Mouse (Mus musculus) large intestine, adult 2 months (tissue): ENCODE measurements around the gene Cldn4. TPM values are rescaled to one million over a fixed set of nuclear protein-coding genes. Genes with fewer than 3 reads are reported as not detected.

Experiments
- DNase-seq: peaks from one replicate; pipeline ENCODE4 v3.0.0-alpha.2; 2012; ENCODE audit warnings: low read depth, low spot score
- WGBS: fragments of 180-500 bp; shearing (Covaris S2); methylation state at CpG from one replicate; pipeline ENCODE4 v1.1.7; 2018; 5-methylcytosine and 5-hydroxymethylcytosine counted together
- polyA plus RNA-seq: library from polyadenylated mRNA; depleted of rRNA; stranded (reverse); fragments of >200 nt; gene quantifications from 2 replicates; pipeline ENCODE4 v1.2.3, GENCODE M21; 2012; rRNA removed

Gene Cldn4
- 111 and 235 TPM in 2 replicates for polyA plus RNA-seq

GRCm38 (mm10) chr5:134946857-134947255 is at the start of gene Cldn4:
Gene Cldn4 (minus strand): TSS chr5:134946934.
- 19% methylated on average over 11 of the region's 11 CpGs for WGBS

DNA sequence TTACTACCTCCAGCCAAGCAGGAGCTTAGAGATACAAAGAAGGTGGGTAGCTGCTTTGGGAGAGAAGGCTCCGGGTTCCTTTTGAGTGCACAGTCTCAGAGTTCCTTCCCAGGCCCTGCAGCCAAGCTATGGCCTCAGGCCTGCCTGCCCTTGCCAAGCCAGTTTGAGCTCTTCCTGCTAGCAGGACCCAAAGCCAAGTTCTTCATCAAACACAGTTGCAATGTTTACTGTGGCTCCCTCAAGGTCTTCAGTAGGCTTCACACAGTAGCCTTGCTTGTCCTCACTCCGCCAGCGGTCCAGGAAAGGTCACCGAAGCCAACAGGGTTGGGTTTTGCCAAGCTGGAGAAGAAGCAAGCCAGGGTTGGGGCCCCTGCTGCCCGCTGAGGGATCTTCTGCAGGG is 45.8 kb upstream of the Cldn4 start:
- WGBS: 45% methylated on average over 5 of the region's 5 CpGs

More at GRCm38 (mm10) chr5:134946857-134947255, at the start of gene Cldn4:
- DNase-seq: no peak

GRCm38 (mm10) chr5:134989741-134990140 is 43.0 kb upstream of the Cldn4 start:
- 17% methylated on average over 6 of the region's 6 CpGs for WGBS
- no peak for DNase-seq

More for the DNA sequence above, 45.8 kb upstream of the Cldn4 start:
- no peak for DNase-seq

DNA sequence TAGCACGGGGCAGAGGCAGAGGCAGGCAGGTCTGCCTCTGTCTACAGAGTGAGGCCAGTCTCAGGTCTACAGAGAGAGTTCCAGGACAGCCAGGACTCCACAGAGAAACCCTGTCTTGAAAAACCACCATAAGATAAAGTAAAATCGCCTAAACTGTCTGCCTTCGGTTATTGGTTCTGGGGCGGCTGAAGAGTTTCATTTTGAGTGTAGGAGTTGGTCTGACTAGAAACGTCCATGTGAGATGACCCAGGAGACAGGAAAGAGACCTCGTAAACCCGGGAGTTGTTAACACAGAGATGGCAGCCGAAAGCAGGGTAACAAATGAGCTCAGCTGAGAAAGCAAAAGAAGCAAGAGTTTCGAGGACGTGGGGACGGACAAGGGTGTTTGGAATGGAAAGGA is 42.4 kb upstream of the Cldn4 start:
- DNase-seq: no peak
- WGBS: 14% methylated on average over 11 of the region's 11 CpGs

GRCm38 (mm10) chr5:134986298-134987268 is 39.8 kb upstream of the Cldn4 start:
- DNase-seq: no peak
- whole genome bisulfite sequencing: 4% methylated on average over 79 of the region's 79 CpGs

DNA sequence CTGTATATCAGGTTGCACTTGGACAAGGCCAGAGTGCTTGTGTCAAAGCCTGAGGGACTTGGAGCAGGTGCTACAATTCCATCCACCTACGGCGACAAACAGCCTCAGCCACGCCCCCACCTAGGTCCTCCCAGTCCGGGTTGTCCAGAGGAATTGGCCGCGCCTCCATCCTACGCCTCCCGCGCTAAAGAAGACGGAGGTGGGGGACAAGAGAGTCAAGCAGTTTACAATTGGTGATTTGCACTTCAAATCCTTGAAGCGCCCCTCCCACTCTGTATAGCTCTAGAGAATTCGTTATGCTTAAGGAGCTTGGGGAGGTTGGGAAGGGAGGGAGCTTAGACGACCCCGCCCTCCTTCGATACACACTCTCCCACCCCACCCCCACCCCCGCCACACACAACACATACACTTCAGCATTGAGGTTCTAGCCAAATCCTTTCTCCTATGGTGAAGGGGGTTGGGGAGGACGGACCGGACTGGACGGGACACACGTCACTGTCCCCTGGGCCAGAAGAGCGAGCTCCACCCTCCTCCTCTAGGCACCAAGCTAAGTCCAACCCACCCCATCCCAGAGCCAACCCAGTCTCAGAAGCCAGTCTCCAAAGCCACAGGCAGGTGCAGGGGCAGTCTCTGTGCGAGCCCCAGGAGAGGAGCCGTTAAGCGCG is 39.0 kb upstream of the Cldn4 start, which contains the start of gene Cldn3:
Gene Cldn3 (plus strand): TSS at position 582 of the 665 bp plus-strand sequence.
- 2% methylated on average over 25 of the region's 25 CpGs for WGBS
- peak; percentile 92 for DNase-seq

- no peak for DNase-seq
These were observed 37.0 kb upstream of the Cldn4 start for GRCm38 (mm10) chr5:134983771-134984170.

DNA sequence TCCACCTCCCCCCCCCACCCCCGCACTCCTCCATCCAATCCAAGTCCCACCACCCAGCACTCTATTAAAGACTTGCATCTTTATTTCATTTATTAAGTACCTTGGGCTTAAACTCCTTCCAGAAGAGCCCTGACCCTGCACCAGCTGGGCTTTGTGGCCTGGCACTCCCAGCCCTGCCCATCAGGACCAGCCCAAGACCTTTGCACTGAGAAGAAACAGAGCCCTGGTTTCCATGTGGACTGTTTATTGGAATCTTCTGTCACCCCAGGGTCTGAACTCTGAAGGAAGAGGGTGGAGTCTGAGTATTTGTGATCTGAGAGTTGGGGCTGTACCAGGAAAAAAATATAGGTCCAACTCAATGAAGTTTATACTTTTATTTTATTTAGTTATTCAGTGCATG is 36.4 kb upstream of the Cldn4 start:
- DNase-seq: no peak
- 24% methylated on average over 1 of the region's 1 CpGs for WGBS

More at GRCm38 (mm10) chr5:134983771-134984170, 37.0 kb upstream of the Cldn4 start:
- WGBS: 25% methylated on average over 3 of the region's 3 CpGs

GRCm38 (mm10) chr5:134981149-134981548 is 34.4 kb upstream of the Cldn4 start:
- DNase-seq: peak; percentile 89
- 20% methylated on average over 10 of the region's 10 CpGs for WGBS

DNA sequence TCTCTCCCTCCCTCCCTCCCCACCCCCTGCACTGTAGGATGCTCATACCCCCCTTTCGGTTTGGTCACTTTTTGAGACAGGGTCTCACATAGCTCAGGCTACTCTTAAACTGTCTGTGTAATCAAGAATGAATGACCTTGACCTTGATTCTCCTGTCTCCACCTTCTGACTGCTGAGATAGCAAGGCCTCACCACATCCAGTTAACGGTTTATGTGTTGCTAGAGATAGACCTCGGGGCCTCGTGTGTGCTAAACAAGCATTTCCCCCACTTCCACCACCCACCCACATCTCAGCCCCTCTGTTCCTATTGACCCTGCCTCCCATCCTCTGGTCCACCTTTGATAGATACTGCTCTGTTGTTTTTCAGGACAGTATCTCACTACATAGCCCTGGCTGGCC is 31.1 kb upstream of the Cldn4 start:
- 69% methylated on average over 4 of the region's 4 CpGs for WGBS

DNA sequence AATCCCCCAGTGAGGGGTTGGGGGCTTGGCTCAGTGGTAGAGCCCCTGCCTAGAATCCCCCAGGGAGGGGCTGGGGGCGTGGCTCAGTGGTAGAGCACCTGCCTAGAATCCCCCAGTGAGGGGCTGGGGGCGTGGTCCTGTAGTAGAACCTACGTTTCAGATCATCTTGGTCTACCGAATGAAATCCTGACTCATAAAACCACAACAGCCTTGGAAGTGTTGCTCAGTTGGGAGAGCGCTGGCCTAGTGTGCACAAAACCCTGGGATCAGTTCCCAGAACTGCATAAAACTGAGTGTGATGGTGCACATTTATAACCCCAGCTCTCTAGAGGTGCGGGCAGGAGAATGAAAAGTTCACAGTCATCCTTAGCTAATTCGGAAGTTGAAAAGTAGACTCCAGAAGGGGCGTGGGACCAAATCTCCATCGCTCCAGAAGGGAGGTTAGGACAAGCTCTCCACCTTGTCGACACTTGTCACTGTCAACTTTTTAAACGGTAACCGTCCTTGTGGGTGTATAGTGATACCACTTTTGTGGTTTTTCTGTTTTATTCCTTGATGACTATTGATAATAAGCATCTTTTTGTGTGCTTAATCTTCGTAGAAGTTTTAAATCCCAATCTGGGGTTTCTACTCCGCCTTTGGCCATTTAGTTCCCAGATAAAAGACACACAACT is 30.0 kb upstream of the Cldn4 start:
- DNase-seq: no peak
- WGBS: 77% methylated on average over 14 of the region's 14 CpGs

More for the DNA sequence above, 31.1 kb upstream of the Cldn4 start:
- DNase-seq: no peak

DNA sequence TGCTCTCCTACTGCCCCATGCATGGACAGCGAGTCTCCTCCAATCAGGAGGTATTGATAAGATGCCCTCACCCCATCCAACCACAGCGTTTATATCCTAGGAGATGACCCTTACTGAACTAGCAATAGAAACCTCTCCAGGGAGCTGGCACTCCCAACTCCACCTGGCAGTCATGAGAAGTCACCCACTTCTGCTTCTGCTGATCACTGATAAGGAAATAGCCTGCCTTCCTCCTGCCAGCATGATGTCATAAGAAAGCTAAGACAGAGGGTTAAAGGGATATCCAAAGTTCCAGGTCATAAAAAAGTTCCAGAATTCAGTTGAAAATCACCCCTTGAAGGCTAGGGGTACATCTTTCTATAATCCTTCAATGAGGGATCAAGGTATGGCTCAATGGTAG is 29.4 kb upstream of the Cldn4 start:
- 30% methylated on average over 2 of the region's 2 CpGs for WGBS
- DNase-seq: no peak

- DNase-seq: no peak
- WGBS: 30% methylated on average over 2 of the region's 2 CpGs
These were observed 28.2 kb upstream of the Cldn4 start for GRCm38 (mm10) chr5:134974921-134975320.

GRCm38 (mm10) chr5:134974294-134974693 is 27.6 kb upstream of the Cldn4 start:
- no peak for DNase-seq
- WGBS: 12% methylated on average over 7 of the region's 7 CpGs

DNA sequence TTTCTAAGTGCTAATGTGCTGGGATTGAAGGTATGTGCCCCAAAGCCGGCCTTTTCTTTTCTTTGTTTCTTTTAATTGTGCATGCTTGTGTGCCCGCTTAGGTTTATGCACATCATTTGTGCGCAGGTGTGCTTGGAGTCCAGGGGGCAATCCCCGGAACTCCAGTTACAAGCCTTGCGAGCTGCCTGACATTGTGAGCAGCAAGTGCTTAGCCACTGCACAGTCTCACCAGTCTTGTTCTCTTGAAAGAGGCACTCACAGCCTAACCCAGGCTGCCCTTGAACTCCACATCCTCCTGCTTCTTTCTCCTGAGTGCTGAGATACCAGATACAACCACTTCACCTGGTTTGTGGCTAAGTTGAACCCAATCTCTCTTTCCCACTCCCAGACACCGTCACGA is 26.8 kb upstream of the Cldn4 start:
- DNase-seq: no peak
- WGBS: 89% methylated on average over 7 of the region's 7 CpGs

GRCm38 (mm10) chr5:134973081-134973480 is 26.3 kb upstream of the Cldn4 start:
- no peak for DNase-seq

GRCm38 (mm10) chr5:134970671-134971070 is 23.9 kb upstream of the Cldn4 start:
- WGBS: 75% methylated on average over 8 of the region's 8 CpGs
- DNase-seq: no peak

DNA sequence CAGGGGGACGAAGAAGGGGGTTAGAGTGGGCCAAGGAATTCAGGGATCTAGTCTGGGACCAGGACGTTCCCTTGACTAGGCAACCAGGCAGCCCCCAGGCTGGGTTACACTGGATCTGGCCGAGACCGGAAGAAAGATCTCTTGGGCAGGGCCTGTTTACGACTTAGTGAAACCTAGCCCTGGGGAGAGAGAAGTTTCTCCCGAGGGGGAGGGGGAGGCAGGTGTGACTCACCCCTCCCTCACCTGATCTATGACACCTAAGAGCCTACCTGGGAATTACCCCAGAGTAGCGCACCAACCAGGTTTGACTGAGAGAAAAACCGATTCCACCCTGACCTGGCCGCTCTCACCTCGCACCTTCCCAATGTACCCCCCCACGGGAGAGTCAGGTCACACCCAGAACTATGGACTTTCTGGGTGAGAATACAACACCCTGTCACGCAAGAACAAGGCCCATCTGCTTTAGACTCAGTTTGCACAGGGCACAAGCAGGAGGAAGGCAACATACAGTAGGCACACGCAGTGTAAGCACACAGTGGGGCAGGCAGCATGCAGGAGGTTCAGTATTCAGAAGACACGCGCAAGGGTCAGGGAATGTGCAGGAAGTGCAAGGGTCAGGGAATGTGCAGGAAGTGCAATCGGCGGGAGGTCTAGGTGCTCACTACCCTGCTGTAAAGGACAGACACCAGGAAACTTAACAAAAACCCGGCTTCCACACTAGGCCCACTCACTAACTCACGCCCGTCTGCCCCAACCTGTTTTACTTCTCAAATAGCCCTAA is 20.6 kb upstream of the Cldn4 start:
- 31% methylated on average over 20 of the region's 20 CpGs for WGBS

More for the DNA sequence above, 20.6 kb upstream of the Cldn4 start:
- no peak for DNase-seq
